Mouse (Mus musculus) heart, embryonic 16.5 days (tissue): ENCODE results near the gene Synm. TPM values are rescaled to one million over a fixed set of nuclear protein-coding genes. Genes with fewer than 3 reads are reported as not detected.

Source experiments
- ATAC-seq: fragments of 200-750 bp; cut with Nextera tagmentation; replicated peaks from 2 replicates; pipeline ENCODE4 v1.8.0; 2017; ENCODE audit warnings: moderate number of reproducible peaks; ENCODE audit not compliant: insufficient read depth, low FRiP score; ENCODE audit errors: extremely low read depth
- H3K27ac ChIP-seq: fragments of 300-500 bp; sonication (generic); 2 replicates; pipeline ENCODE4 v1.5.1; 2014; ENCODE audit warnings: mild to moderate bottlenecking, low read length, control low read depth, moderate library complexity
- H3K27me3 ChIP-seq: fragments of 300-500 bp; sonication (generic); 2 replicates; pipeline ENCODE4 v1.6.1; 2014; ENCODE audit warnings: low read length, mixed read lengths; ENCODE audit not compliant: control insufficient read depth, insufficient read depth
- H3K36me3 ChIP-seq: fragments of 300-500 bp; sonication (generic); 2 replicates; pipeline ENCODE4 v1.6.1; 2014; ENCODE audit not compliant: control insufficient read depth, insufficient read depth
- H3K4me1 ChIP-seq: fragments of 300-500 bp; sonication (generic); 2 replicates; pipeline ENCODE4 v1.6.1; 2014; ENCODE audit warnings: low read length, mixed read lengths; ENCODE audit not compliant: control insufficient read depth, insufficient read depth
- H3K4me2 ChIP-seq: fragments of 300-500 bp; sonication (generic); 2 replicates; pipeline ENCODE4 v1.6.1; 2014; ENCODE audit warnings: low read depth, mild to moderate bottlenecking, control low read depth, low read length
- H3K4me3 ChIP-seq: fragments of 300-500 bp; sonication (generic); 2 replicates; pipeline ENCODE4 v1.5.1; 2014; ENCODE audit warnings: mild to moderate bottlenecking, control low read depth, low read length
- H3K9ac ChIP-seq: fragments of 300-500 bp; sonication (generic); 2 replicates; pipeline ENCODE4 v1.6.1; 2014; ENCODE audit warnings: low read length, control low read depth
- H3K9me3 ChIP-seq: fragments of 300-500 bp; sonication (generic); replicated peaks from 2 replicates; pipeline ENCODE4 v1.6.1; 2016; ENCODE audit warnings: low read length; ENCODE audit not compliant: control insufficient read depth
- WGBS: fragments of 180-500 bp; shearing (Covaris S2); extraction: QIAGEN DNeasy Blood & Tissue Kit; methylation state at CpG from one replicate; pipeline ENCODE4 v1.1.7; 2014; 5-methylcytosine and 5-hydroxymethylcytosine counted together
- polyA plus RNA-seq: library from polyadenylated mRNA; unstranded; fragments of >200 nt; fragmentation: Nextera tagmentation; extraction: Ambion mirVana; gene quantifications from 2 replicates; pipeline ENCODE4 v1.2.1, GENCODE M21; 2015

Synm gene
- polyA plus RNA-seq, 1 experiment from 2014 or later = 3.8 TPM

DNA sequence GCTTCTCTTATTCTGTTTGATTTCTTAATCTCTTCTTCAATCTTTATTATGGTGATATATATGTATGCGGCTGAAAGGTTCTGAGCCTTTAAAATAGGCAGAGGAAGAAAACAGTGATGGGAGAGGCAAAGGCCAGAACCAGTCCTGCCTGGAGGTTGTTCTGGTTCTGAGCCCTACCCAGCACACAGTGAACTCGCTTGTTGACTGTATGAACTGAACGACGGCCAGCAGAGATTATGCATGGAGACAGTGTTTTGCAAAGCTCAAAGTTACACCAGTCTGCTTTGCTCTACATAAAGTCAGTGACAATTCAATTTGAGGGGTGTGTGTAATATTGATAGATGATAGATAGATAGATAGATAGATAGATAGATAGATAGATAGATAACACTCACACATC, 60.2 kb downstream of the Synm start:
- ATAC-seq = no peak
- Histone ChIP-seq H3K27ac (no peak overlapping the region), H3K4me2 (no peak overlapping the region), H3K9ac (no peak overlapping the region), H3K4me1 (peaks cover 11% of the 10 kb centered on the region), H3K27me3 (no peaks in the 10 kb centered on the region), H3K9me3 (no peaks in the 10 kb centered on the region), H3K4me3 (no peak overlapping the region), H3K36me3 (peaks cover 6% of the 10 kb centered on the region)
- WGBS = 83% methylated on average over 4 of the region's 4 CpGs

DNA sequence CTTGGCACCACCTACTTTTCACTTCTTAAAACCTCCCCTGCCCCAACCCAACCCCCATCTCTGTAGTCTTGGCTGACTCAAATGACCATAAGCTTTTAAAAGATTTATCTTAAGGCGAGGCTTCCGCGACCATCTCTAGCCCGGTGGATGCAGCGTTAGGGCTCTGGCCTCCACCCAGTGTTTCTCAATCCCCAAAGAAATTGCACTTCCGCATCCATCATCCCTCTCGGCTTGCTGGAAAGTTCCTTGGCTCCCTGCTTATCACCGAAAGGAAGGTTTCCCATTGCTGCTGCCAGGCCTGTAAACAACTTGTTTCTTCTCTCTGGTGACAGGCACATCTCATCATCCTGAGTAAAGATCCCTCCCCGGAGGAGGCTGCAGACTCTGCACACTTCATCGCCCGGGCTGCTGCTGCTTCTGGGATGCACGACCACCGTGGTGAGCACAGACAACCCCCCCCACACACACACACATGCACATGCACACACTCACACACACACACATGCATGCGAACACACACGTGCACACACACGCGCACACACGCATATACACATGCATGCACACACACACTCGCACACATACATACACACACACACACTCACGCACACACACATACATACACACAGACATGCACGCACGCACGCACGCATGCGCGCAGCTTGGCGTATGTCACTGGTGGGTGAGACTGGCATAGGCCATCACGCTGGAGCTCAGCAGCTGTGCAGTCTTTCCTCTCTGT, 61.5 kb downstream of the Synm start:
- Histone ChIP-seq H3K4me3 (no peak overlapping the region), H3K4me2 (no peak overlapping the region), H3K36me3 (peaks cover 9% of the 10 kb centered on the region), H3K27ac (no peak overlapping the region), H3K27me3 (no peaks in the 10 kb centered on the region), H3K4me1 (peaks cover 11% of the 10 kb centered on the region), H3K9ac (no peak overlapping the region), H3K9me3 (no peaks in the 10 kb centered on the region)
- ATAC-seq = no peak
- WGBS = 81% methylated on average over 28 of the region's 28 CpGs

DNA sequence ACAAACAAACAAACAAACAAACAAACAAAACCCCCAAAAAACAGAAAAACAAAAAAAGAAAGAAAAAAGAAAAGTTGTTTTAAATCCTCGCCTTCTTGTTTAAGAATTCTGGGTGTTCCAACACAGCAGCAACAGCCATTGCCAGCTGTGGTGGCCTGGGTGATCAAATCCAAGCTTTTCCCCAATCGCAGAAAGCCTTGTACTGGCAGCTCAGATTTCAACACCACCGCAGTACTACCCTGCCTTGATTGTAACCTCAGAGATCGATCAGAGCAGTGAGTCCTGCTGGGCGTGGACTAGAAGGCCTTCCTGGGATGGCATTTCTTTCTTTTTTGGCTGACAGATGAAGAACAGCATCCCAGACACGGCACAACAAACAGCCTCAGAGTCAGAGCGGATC, 63.6 kb downstream of the Synm start:
- Histone ChIP-seq H3K36me3 (peaks cover 9% of the 10 kb centered on the region), H3K27me3 (no peaks in the 10 kb centered on the region), H3K9me3 (no peaks in the 10 kb centered on the region), H3K27ac (no peak overlapping the region), H3K4me2 (no peak overlapping the region), H3K4me3 (no peak overlapping the region), H3K4me1 (peaks cover 23% of the 10 kb centered on the region), H3K9ac (no peak overlapping the region)
- WGBS = 83% methylated on average over 7 of the region's 7 CpGs
- ATAC-seq = no peak

DNA sequence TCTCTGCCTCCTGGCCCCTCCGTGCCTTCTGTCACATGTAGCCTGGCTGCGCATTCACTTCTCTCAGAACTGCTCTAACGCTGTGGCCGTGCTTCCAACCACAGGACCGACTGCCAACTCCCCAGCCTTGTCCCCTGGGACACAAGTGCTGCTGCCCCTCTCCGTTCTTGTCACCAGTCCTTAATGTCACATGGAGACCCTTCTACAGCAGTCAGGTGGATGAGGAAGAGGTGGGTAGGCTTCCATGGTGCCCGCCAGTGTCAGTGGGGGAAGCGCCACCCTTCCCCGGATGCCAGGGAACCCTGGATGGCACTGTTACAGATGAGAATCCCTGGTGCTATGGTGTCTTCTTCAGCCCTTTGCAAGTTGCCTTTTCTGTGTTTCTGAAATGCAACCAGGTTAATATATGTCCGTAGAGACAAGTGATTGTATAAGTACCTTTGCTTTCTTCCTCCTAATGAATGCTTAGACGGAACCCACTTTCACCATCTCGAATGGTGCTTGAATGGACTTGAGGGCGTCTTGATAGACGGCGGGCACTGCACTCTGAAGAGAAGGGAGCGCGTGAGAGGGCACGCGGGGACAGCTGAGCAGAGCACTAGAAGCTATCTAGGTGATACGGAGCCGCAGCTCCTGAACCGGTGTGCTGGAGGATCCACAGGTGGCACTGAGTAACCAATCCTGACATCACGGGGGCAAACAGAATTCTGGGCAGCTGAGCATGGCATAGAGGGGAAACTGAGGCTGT, 66.6 kb downstream of the Synm start:
- Histone ChIP-seq H3K27ac (no peak overlapping the region), H3K9me3 (no peaks in the 10 kb centered on the region), H3K4me3 (no peak overlapping the region), H3K4me2 (no peak overlapping the region), H3K4me1 (peaks cover 22% of the 10 kb centered on the region), H3K9ac (peak overlapping the region; percentile 15; the same call in 1 of the 2 replicates), H3K36me3 (peaks cover 2% of the 10 kb centered on the region; the same call in 1 of the 2 replicates), H3K27me3 (no peaks in the 10 kb centered on the region)
- 81% methylated on average over 23 of the region's 23 CpGs for WGBS
- no peak for ATAC-seq

DNA sequence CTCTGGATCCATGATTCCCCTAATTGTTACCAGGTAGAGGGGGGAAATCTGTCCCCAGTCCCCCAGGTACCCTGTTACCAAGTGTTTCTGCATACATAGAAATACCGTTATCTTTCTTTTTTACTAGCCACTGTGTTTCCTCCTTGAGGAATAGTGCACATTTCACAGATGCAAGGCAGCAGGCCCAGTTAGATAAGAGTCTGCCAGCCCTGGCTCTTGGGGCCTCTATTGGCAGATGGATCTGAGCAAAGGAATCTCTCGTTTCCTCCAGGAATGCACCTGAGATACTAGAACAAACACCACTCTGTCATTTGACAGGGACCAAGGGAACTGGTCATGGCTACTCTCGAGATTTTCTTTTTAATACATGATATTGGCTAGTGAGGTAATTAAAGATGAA, 67.4 kb downstream of the Synm start:
- H3K27ac ChIP-seq = no peak overlapping the region
- 16% methylated on average over 3 of the region's 3 CpGs for WGBS
- H3K27me3 ChIP-seq = no peaks in the 10 kb centered on the region

DNA sequence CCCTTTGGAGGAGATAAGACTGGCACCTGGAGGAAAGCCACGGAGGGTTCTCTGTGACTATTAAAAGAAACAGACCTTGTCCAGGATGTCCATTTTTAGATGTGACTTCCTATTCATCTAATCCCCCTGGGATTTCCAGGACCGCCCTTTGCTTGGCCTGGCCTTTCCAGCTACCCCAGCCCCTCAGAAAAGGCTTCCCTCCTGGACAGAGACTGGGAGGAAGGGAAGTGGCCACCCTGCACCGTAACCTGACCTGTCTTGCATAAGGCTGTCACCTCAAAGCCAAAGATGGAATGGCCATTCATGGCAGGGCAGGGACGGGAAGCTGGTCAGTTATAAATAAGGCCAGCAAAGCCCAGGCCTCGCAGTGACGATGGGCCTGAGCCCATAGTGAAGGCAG, 68.5 kb downstream of the Synm start:
- H3K27me3 ChIP-seq = no peaks in the 10 kb centered on the region
- 0 out of 2 replicates have a peak, but pooled peaks have one; percentile 33 for ATAC-seq
- H3K36me3 ChIP-seq = 0 out of 2 replicates have a peak, but pooled peaks cover 2% of the 10 kb centered on the region
- 41% methylated on average over 6 of the region's 6 CpGs for WGBS
- no peak overlapping the region for H3K4me2 ChIP-seq
- no peak overlapping the region for H3K9ac ChIP-seq
- peaks cover 22% of the 10 kb centered on the region for H3K4me1 ChIP-seq
- peak overlapping the region; percentile 35 for H3K27ac ChIP-seq
- H3K4me3 ChIP-seq = no peak overlapping the region
- H3K9me3 ChIP-seq = no peaks in the 10 kb centered on the region

More for the DNA sequence above, 67.4 kb downstream of the Synm start:
- Histone ChIP-seq H3K9ac (no peak overlapping the region), H3K36me3 (peaks cover 2% of the 10 kb centered on the region; the same call in 1 of the 2 replicates), H3K4me3 (no peak overlapping the region), H3K9me3 (no peaks in the 10 kb centered on the region), H3K4me1 (peaks cover 22% of the 10 kb centered on the region), H3K4me2 (no peak overlapping the region)
- ATAC-seq = peak; percentile 34; the same call in 1 of the 2 replicates

DNA sequence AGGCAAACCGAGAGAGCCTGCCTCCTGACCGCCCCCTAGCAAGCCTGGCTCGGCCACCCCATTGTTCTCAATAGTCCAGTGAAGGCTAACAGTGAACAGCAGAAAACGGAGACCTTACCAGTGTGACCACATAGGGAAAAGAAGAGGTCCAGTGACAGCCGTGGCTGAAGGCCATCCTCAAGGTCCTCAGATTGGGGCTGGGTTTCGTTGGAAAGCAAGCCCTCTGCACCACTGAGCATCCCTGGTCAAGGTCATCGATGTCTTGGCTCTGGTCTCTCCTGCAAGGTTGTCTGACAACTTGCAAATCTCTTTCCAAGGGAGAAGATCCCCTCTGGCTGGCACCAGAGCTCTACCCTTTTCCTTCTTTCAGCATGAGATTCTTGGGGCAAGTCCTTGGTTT, 69.7 kb downstream of the Synm start:
- H3K27ac ChIP-seq = no peak overlapping the region
- WGBS = 76% methylated on average over 7 of the region's 7 CpGs

DNA sequence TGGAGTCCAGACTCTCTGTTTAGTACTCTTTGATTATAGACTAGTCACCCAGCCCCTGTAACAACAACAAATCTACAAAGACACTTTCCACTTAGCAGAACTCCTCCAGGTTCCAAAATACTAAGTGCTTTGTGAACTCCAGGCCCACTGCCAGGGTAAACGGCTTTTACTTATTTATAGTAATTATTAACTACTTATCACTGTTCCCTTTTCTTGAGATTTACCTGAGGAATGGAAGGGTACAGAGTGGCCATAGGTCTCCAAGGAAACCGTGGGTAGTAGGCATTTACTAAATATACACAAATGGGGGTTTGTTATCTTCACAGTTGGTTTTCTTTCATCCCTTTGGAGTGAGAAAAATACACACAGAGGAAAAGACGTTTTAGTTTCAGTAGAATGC, 71.3 kb downstream of the Synm start:
- no peaks in the 10 kb centered on the region for H3K9me3 ChIP-seq
- H3K4me2 ChIP-seq = no peak overlapping the region
- H3K27ac ChIP-seq = no peak overlapping the region
- H3K36me3 ChIP-seq = peaks cover 8% of the 10 kb centered on the region; the same call in 1 of the 2 replicates
- no peak for ATAC-seq
- WGBS = 23% methylated on average over 3 of the region's 3 CpGs
- no peaks in the 10 kb centered on the region for H3K27me3 ChIP-seq
- H3K4me3 ChIP-seq = no peak overlapping the region
- peaks cover 22% of the 10 kb centered on the region for H3K4me1 ChIP-seq
- no peak overlapping the region for H3K9ac ChIP-seq

More for the DNA sequence above, 69.7 kb downstream of the Synm start:
- Histone ChIP-seq H3K36me3 (peaks cover 11% of the 10 kb centered on the region; the same call in 1 of the 2 replicates), H3K9me3 (no peaks in the 10 kb centered on the region), H3K9ac (no peak overlapping the region), H3K4me1 (peaks cover 22% of the 10 kb centered on the region), H3K27me3 (no peaks in the 10 kb centered on the region), H3K4me3 (no peak overlapping the region), H3K4me2 (no peak overlapping the region)
- no peak for ATAC-seq

DNA sequence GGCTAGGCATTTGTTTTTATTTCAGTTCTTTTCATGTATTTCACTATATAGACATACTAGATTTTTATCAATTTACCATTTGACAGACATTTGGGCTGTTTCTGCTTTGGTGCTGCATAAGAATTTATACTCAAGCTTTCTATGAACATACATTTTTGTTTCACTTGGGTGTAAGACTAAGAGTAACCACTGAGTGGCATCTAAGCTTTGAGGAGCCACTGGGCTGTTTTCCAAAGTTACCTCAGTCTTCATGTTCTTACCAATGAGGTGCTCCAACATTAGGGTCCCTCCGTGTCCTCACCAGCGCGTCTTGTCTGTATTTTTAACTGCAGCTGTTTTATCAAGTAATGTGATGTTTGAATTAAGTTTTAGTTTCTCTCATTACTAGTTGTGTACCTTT, 73.0 kb downstream of the Synm start:
- Histone ChIP-seq H3K27me3 (no peaks in the 10 kb centered on the region), H3K4me3 (no peak overlapping the region), H3K9ac (no peak overlapping the region), H3K9me3 (no peaks in the 10 kb centered on the region), H3K4me2 (no peak overlapping the region), H3K4me1 (peaks cover 8% of the 10 kb centered on the region), H3K36me3 (peaks cover 10% of the 10 kb centered on the region; the same call in 1 of the 2 replicates), H3K27ac (no peak overlapping the region)
- 91% methylated on average over 3 of the region's 3 CpGs for WGBS
- no peak for ATAC-seq
